7 mouse cellular contexts compared by ENCODE assay signal in genomic region chr7:141278766-141279590, GRCm38 (mm10). TPM values are rescaled to one million over a fixed set of nuclear protein-coding genes. Genes with fewer than 3 reads are reported as not detected.
DNase-seq lines count a peak whose midpoint lies in the region; ATAC-seq and TF ChIP-seq lines count a peak whose summit lies in the region.

Gene Sct (minus strand): TSS chr7:141279133.

- peak; percentile 31; the same call in 1 of the 2 replicates for TF ChIP-seq CTCF in testis, adult 2 months (IDR thresholded peaks at IDR 0.05; ENCODE audit: control insufficient read depth, insufficient read depth, insufficient replicate concordance, low read depth, low read length)
- peak; percentile 27; the same call in 1 of the 2 replicates for TF ChIP-seq CTCF in cortical plate, adult 2 months (IDR thresholded peaks at IDR 0.05; ENCODE audit: extremely low read depth, insufficient read depth, low read length)
- peak; percentile 56; the same call in 1 of the 2 replicates for TF ChIP-seq CTCF in liver, embryonic 14.5 days (IDR thresholded peaks at IDR 0.05; ENCODE audit: low read depth)

- H3K27ac ChIP-seq in testis, adult 2 months (ENCODE audit: control insufficient read depth, insufficient read depth, low read depth, low read length) = no peak within 1 kb of the TSS; the same call in 1 of the 2 replicates
- H3K27ac ChIP-seq in cortical plate, adult 2 months (ENCODE audit: insufficient read depth, low read length) = no peak within 1 kb of the TSS
- H3K27ac ChIP-seq in hindbrain, embryonic 12.5 days = no peak within 1 kb of the TSS
- no peak within 1 kb of the TSS for H3K27ac ChIP-seq in liver, embryonic 14.5 days

- no peak for TF ChIP-seq POLR2A in testis, adult 2 months (IDR thresholded peaks at IDR 0.05; ENCODE audit: control insufficient read depth, low read depth, low read length)
- TF ChIP-seq POLR2A in cortical plate, adult 2 months (IDR thresholded peaks at IDR 0.05; ENCODE audit: extremely low read depth, insufficient read depth, low read length) = no peak

- peak within 1 kb of the TSS; percentile 62 for H3K9ac ChIP-seq in hindbrain, embryonic 12.5 days
- H3K9ac ChIP-seq in liver, embryonic 14.5 days (replicated peaks) = no peak within 1 kb of the TSS

- H3K4me1 ChIP-seq in testis, adult 2 months (ENCODE audit: control insufficient read depth, insufficient read depth, low read length) = peaks cover 9% of the 10 kb centered on the region
- H3K4me1 ChIP-seq in cortical plate, adult 2 months (ENCODE audit: control insufficient read depth, insufficient read depth, low read length) = no peaks in the 10 kb centered on the region
- H3K4me1 ChIP-seq in hindbrain, embryonic 12.5 days = peaks cover 11% of the 10 kb centered on the region
- peaks cover 0 to 2% of the 10 kb centered on the region in 2 experiments; a peak in 1 of 4 replicates for H3K4me1 ChIP-seq in liver, embryonic 14.5 days (replicated peaks; ENCODE audit: control insufficient read depth in 2 of 2, insufficient read depth in 2 of 2, low read length in 1 of 2)

- H3K36me3 ChIP-seq in testis, adult 2 months (ENCODE audit: control insufficient read depth, insufficient read depth, low read length) = no peaks in the 10 kb centered on the region
- H3K36me3 ChIP-seq in hindbrain, embryonic 12.5 days = no peaks in the 10 kb centered on the region
- no peaks in the 10 kb centered on the region for H3K36me3 ChIP-seq in liver, embryonic 14.5 days (replicated peaks; ENCODE audit: control insufficient read depth, insufficient read depth, low read depth)

- H3K27me3 ChIP-seq in testis, adult 2 months (ENCODE audit: control insufficient read depth, insufficient read depth, low read length) = no peaks in the 10 kb centered on the region
- peaks cover 27% of the 10 kb centered on the region for H3K27me3 ChIP-seq in hindbrain, embryonic 12.5 days
- peaks cover 22% of the 10 kb centered on the region for H3K27me3 ChIP-seq in liver, embryonic 14.5 days (ENCODE audit: control insufficient read depth, insufficient read depth, low read length)

- peak; percentile 57 for ATAC-seq in hindbrain, embryonic 12.5 days (ENCODE audit: low FRiP score)
- no peak for ATAC-seq in liver, embryonic 14.5 days (ENCODE audit: insufficient read depth)

- peak within 1 kb of the TSS; percentile 94 for H3K4me2 ChIP-seq in hindbrain, embryonic 12.5 days (replicated peaks)
- peak within 1 kb of the TSS; percentile 58 for H3K4me2 ChIP-seq in liver, embryonic 14.5 days (ENCODE audit: low read depth)

- peak within 1 kb of the TSS; percentile 51 for H3K4me3 ChIP-seq in testis, adult 2 months (ENCODE audit: control insufficient read depth, low read depth, low read length)
- H3K4me3 ChIP-seq in cortical plate, adult 2 months (ENCODE audit: insufficient read depth, low read length) = peak within 1 kb of the TSS; percentile 25
- peak within 1 kb of the TSS; percentile 42 for H3K4me3 ChIP-seq in hindbrain, embryonic 12.5 days
- peak within 1 kb of the TSS; percentile 1 to 31; a peak in 3 of 4 replicates for H3K4me3 ChIP-seq in liver, embryonic 14.5 days (ENCODE audit: insufficient read depth in 1 of 2, low read depth in 2 of 2, low read length in 2 of 2)

- no peak for DNase-seq in testis, postnatal 14 days (ENCODE audit: low spot score)
- no peak for DNase-seq in liver, embryonic 14.5 days (ENCODE audit: low read depth in 3 of 3, low spot score in 3 of 3)
- peak; percentile 68 for DNase-seq in retina, embryonic 14.5 days (ENCODE audit: low spot score)
- DNase-seq in layer of hippocampus, postnatal 36 days = no peak

- no peaks in the 10 kb centered on the region for H3K9me3 ChIP-seq in hindbrain, embryonic 12.5 days (replicated peaks)
- H3K9me3 ChIP-seq in liver, embryonic 14.5 days (ENCODE audit: control insufficient read depth, low read length) = no peaks in the 10 kb centered on the region

- 2% methylated on average over 44 of the region's 46 CpGs for WGBS in hindbrain, embryonic 12.5 days
- 5% methylated on average over 46 of the region's 46 CpGs for WGBS in liver, embryonic 14.5 days (ENCODE audit: insufficient replicate concordance)

- no peak for TF ChIP-seq EP300 in liver, embryonic 14.5 days (IDR thresholded peaks at IDR 0.05; ENCODE audit: low read depth)

RNA-seq across cellular contexts. Expression of gene Sct, which starts in this region (rescaled TPM):
- 6.4 and 8.6 TPM in 2 replicates for polyA plus RNA-seq in testis, adult 2 months (2012; rRNA removed)
- 0.27 and 0.38 TPM in 2 replicates for polyA plus RNA-seq in cortical plate, adult 2 months (2012; rRNA removed)
- 2.4 and 2.7 TPM in 2 replicates for polyA plus RNA-seq in hindbrain, embryonic 12.5 days (2016; fragmentation: Nextera tagmentation; extraction: Ambion mirVana)
- polyA plus RNA-seq in liver, embryonic 14.5 days (2012; rRNA removed) = 0.16 TPM in 1 of 2 replicates, not detected in the other
- 0.22 and 0.30 TPM in 2 replicates for polyA plus RNA-seq in liver, embryonic 14.5 days (2014; fragmentation: Nextera tagmentation; extraction: Ambion mirVana)
- not detected for total RNA-seq in layer of hippocampus, postnatal 36 days (2021)
